Mouse (Mus musculus) spleen, postnatal 36 days (tissue): ENCODE data around the gene Cnp.
A peak's percentile ranks its signal among the peaks of the same experiment; 100 is the strongest.
"Not testable (repeated sequence)": the region's sequence is repeated elsewhere in the genome, so short reads cannot be mapped to it uniquely, and the experiment has no call there.

Source experiments
- DNase-seq, 2 experiments: peaks; one replicate each; pipeline ENCODE4 v3.0.0; 2022; ENCODE audit warnings: low spot score in 2 of 2, mixed read lengths in 1 of 2

Cnp gene

GRCm38 (mm10) chr11:100588462-100588861 lies 13.8 kb downstream of the Cnp start:
- no peak for DNase-seq

- DNase-seq: no peak
Observed at GRCm38 (mm10) chr11:100592346-100593046, 17.8 kb downstream of the Cnp start.

GRCm38 (mm10) chr11:100594608-100595007 lies 19.9 kb downstream of the Cnp start:
- no peak for DNase-seq

GRCm38 (mm10) chr11:100595533-100595932 lies 20.8 kb downstream of the Cnp start:
- no peak for DNase-seq

GRCm38 (mm10) chr11:100598074-100598473 lies 23.4 kb downstream of the Cnp start:
- DNase-seq: peak; percentile 79 to 81

- DNase-seq: no peak
Observed at GRCm38 (mm10) chr11:100601372-100601771, 26.7 kb downstream of the Cnp start.

- no peak for DNase-seq
Observed at GRCm38 (mm10) chr11:100603155-100603554, 28.5 kb downstream of the Cnp start.

GRCm38 (mm10) chr11:100603813-100604212 lies 29.1 kb downstream of the Cnp start:
- no peak for DNase-seq

GRCm38 (mm10) chr11:100604321-100605005 lies 29.8 kb downstream of the Cnp start:
- no peak for DNase-seq

GRCm38 (mm10) chr11:100605451-100605850 lies 30.7 kb downstream of the Cnp start:
- no peak for DNase-seq

- DNase-seq: no peak
Observed at GRCm38 (mm10) chr11:100607121-100607520, 32.4 kb downstream of the Cnp start.

GRCm38 (mm10) chr11:100608796-100609195 lies 34.1 kb downstream of the Cnp start:
- DNase-seq: peak in 1 of 2 experiments; percentile 17

- no peak for DNase-seq
Observed at GRCm38 (mm10) chr11:100609355-100609996, 34.8 kb downstream of the Cnp start.

- no peak for DNase-seq
Observed at GRCm38 (mm10) chr11:100609997-100610680, 35.4 kb downstream of the Cnp start.

- DNase-seq: no peak
Observed at GRCm38 (mm10) chr11:100611627-100612026, 36.9 kb downstream of the Cnp start.

- no peak for DNase-seq
Observed at GRCm38 (mm10) chr11:100613241-100613640, 38.5 kb downstream of the Cnp start.

- no peak for DNase-seq
Observed at GRCm38 (mm10) chr11:100616332-100616731, 41.6 kb downstream of the Cnp start.

- not testable (repeated sequence) for DNase-seq
Observed at GRCm38 (mm10) chr11:100616836-100617235, 42.1 kb downstream of the Cnp start.

- DNase-seq: no peak
Observed at GRCm38 (mm10) chr11:100617480-100617879, 42.8 kb downstream of the Cnp start.

GRCm38 (mm10) chr11:100618761-100619484 lies 44.2 kb downstream of the Cnp start, which contains the start of gene Nkiras2:
Gene Nkiras2, plus strand, starts transcription at chr11:100619244.
- peak; percentile 82 for DNase-seq

GRCm38 (mm10) chr11:100619485-100619975 lies 44.8 kb downstream of the Cnp start:
- peak; percentile 94 to 96 for DNase-seq
